Mouse (Mus musculus) kidney, postnatal 25 days (tissue): ENCODE data around the gene Med17.
A peak's percentile ranks its signal among the peaks of the same experiment; 100 is the strongest.

Experiments used
- DNase-seq, 2 experiments: peaks; one replicate each; pipeline ENCODE4 v3.0.0; 2021; ENCODE audit warnings: mixed read lengths in 2 of 2

Gene Med17

DNA sequence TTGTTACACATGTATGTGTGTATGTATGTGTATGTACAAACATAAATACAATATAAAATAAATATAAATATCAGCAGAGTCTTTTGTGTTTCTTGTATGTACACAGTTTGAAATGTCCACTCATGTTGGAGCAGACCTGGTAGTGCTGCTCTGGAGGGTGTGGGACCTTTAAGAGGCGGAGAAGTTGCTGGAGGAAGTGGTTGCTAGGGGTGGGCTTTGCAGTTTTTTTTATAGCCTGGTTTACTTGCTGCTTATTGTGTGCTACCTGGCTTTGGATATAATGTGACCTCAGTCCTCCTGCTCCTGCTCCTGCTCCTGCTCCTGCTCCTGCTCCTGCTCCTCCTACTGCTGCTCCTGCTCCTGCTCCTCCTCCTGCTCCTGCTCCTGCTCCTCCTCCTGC lies 46.1 kb downstream of the Med17 start:
- no peak for DNase-seq

DNA sequence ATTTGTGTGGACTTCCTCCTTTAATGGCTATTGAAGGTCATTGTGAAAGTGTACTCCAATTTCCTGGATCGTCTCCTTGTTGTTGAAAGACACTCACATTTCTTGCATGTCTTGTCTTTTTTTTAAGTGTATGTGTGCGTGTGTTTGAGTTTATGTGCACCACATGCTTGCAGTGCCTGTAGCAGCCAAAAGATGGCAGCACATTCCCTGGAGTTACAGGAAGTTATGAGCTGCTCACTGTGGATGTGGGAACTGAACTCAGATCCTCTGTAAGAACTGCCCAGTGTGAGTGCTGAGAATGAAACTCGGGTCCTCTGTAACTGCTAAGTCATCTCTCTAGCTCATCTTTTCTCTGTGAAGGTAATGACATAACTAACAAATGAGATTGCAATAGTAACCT lies 47.3 kb downstream of the Med17 start:
- no peak for DNase-seq

DNA sequence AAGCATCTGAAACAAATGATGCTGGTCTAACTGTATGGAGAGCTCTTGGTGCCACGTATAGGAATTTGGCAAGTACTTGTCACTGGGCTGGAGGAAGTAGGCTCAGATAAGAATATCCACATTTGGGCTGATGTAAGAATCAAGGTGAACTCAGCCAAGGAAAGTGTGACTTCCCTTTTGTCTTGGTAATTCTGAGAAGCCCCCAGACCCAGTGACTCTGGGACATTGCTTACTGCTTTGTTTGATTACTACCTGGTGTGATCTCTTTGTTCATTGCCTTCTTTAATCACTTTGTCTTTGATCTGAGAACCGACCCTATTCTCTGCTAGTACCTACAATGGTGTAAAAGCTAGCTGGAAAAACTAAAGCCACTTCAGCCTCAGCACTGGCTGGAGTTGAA lies 54.8 kb downstream of the Med17 start:
- no peak for DNase-seq

DNA sequence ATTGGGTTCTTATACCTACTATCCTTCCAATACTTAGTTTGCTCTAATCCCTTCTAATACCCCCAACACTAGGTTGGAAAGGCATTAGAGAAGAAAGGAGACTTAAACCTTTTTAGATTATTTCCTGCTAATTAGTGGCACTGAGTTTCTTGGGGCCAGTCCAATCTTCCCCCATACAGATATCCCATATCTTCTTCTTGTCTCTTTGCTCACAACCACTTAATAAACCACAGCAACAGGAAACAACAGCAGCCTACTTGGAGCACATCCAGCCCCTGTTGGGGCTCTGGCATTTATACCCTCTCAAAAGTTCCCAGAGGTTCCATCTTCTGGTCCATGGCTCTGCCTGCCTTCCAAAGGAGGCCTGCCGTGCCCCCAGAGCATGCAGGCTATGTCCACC lies 66.0 kb downstream of the Med17 start:
- no peak for DNase-seq

DNA sequence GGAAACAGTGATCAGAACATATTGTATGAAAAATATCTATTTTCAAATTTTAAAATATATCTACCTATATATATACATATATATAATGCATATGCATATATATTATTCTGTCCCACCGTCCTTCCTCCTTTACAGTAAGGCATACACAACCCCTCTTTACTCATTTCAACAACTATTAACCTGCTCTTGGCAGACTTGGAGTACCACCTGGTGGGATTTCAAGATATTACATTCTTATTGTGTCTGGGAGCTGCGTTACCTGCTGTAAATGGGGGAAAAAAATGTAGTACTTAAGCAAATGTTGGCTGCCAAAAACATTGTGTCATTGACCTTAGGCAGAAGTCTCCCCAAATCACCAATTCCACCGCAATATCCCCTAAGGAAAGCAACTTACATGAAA lies 67.9 kb downstream of the Med17 start:
- peak in 1 of 2 experiments; percentile 21 for DNase-seq
